Mouse (Mus musculus): ENCODE measurements at regions not wholly inside any gene's neighbourhood (a gene's known extent, or its start where the extent isn't known, plus 50 kb on each side); places are given as distances from the start of the nearest gene placed in this dataset.
"Not testable (repeated sequence)": the region's sequence is repeated elsewhere in the genome, so short reads cannot be mapped to it uniquely, and the experiment has no call there.

- intact Hi-C loops (cut with DNase I): no loop called here
- DNase-seq: no peak
These were observed 83.8 kb downstream of the Eif4e start for GRCm38 (mm10) chr3:138609749-138610148.

DNA sequence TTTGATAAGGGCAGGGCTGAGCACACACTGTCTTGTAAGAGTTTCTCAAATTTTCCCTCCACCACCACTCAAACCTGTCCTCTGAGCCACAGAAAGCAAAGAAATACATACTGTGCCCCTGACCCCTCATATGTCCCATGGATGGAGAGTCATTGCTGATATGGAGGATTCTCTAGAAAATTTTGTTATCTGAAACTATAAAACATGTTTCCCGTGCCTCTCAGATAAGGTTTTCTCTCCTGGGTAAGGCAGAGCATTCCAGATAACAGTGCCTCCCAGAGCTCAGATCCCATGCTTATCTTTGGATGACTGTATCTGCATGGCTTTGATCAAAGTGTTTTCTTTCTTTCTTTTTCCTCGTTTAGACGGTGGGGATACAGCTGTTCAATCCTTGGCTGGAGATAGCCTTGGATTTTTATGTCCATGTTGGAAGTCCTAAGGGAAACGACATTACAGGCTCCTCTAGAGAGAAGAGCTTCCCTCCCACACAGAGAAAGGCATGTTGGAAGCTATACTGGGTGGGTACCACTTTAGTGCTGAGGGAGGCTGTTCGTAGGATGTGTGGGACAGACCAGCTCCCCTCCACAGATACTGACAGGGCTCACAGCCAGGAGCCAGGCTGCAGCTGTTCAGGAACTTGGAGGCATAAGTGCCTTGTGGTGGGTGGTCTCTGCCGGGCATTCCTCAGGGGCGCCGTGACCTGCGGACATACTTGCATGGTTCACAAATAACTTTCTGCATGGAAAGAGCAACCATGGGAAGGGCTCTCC is 87.1 kb downstream of the Eif4e start:
- peak; percentile 25 for DNase-seq
- intact Hi-C loops (cut with DNase I): no loop called here

DNA sequence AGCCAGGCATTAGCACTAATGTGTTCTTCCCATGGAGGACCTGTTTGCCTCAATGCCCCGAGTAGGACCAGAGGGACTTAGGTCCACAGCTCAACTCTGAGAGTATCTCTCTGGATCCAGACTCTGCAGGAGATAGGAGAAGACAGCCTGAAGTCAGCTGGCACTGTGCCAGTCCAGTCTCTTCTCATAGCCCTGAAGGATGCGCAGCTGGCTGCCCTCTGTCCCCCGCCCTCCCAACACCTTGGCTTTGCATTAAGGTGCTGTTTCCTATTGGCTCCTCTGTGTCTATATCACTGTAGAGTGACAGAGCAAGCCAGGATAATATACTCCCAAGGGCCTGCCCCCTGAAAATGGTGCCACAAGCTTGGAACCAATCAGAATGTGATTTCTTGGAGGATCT is 87.7 kb downstream of the Eif4e start:
- peak; percentile 14 for DNase-seq
- intact Hi-C loops (cut with DNase I): no loop called here

GRCm38 (mm10) chr3:138614899-138615298 is 88.9 kb downstream of the Eif4e start:
- intact Hi-C loops (cut with DNase I): no loop called here
- DNase-seq: no peak

DNA sequence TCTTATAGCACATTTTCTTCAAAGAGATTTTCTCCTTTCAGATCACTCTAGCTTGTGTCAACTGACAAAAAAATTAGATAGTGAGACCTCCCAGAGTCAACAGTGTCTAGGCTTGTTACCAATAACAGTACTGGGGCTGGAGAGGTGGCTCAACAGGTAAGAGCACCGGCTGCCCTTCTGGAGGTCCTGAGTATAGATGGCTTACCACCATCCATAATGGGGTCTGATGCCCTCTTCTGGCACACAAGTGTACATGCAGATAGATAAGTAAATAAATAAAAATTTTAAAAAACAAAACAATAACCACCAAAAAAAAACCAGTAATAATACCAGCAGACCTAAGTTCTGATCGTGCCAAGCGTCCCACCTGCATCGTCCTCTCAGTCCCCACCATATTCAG is 94.3 kb downstream of the Eif4e start:
- DNase-seq: no peak
- intact Hi-C loops (cut with DNase I): no loop called here

GRCm38 (mm10) chr3:138624128-138624527 is 98.1 kb downstream of the Eif4e start:
- no peak for DNase-seq
- intact Hi-C loops (cut with DNase I): no loop called here

GRCm38 (mm10) chr3:138626230-138626629 is 100.3 kb downstream of the Eif4e start:
- no peak for DNase-seq
- intact Hi-C loops (cut with DNase I): no loop called here

DNA sequence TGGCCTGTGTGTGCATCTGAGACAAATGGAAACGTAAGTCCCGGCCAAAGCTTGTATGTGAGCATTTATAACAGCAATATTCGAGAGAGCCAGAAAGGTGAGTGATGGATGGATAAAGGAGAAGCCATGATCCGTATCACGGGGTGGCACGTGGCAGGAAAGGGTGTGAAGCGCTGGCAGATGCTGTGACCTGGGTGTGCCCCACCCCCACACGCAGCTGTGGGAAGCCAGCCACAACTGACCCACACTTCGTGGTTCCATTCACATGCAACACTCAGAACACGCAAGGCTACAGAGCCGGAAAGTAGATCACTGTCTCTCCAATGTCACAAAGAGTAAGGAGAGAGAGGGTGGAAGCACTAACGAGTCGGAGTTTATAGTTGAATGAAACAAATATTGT is 104.3 kb downstream of the Eif4e start:
- intact Hi-C loops (cut with DNase I): no loop called here
- no peak for DNase-seq

DNA sequence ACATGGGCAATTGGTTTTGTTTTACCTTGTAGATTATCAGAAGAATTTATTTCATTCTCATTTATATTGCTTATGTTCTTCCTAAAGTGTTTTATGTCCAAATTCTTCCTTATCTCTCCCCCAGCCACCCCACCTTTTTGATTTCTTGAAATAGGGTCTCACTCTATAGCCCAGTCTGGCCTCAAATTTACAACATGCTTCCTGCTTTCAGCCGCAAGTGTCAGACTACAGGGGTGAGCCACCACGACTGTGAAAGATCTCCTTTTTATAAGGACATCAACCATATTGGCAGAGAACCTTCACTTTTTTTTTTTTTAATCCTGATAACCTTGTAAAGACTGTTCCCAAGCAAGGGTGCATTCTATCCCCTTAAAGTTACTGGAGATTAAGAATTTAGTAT is 106.1 kb downstream of the Eif4e start:
- intact Hi-C loops (cut with DNase I): no loop called here
- no peak for DNase-seq

GRCm38 (mm10) chr3:138642026-138642425 is 100.0 kb upstream of the Tspan5 start:
- DNase-seq: no peak
- intact Hi-C loops (cut with DNase I): loop anchor here (10.0 kb wide), 1 partner anchor 263 kb away; no protein-coding TSS in a partner anchor

GRCm38 (mm10) chr3:138643951-138644285 is 98.1 kb upstream of the Tspan5 start:
- intact Hi-C loops (cut with DNase I): loop anchor here (10.0 kb wide), 1 partner anchor 261 kb away; no protein-coding TSS in a partner anchor
- DNase-seq: no peak

DNA sequence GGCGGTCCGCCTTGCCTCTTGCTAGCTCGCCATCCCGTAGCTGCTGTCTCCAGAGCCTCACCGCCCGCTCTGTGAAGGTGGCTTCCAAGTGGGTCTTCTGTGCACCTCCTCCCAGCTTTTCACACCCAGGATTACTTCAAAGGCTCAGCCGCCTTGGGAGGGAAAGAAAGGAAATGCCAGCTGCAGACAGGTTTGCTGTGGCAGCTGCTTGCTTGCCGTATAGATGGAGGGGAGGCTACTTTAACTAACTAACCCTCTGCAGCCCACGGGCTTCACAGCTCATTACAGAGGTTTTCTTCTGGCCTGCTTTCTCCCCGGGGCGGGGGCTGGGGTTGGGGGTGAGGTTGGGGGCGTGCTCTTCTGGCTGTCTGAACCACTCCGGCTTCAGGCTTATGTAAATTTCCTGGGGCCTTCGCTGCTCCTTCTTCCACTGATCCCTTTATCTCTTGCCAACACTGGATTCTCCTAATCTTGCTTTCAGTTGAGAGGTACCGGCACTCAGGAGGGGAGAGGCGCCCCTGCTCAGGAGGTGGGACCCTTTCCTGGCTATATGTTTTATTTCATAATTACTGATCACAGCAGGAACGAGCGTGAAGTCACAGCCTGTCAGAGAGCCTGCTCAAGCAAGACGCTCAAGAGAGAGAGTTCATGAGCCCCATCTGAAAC is 97.6 kb upstream of the Tspan5 start:
- intact Hi-C loops (cut with DNase I): loop anchor here (10.0 kb wide), 1 partner anchor 260 kb away; no protein-coding TSS in a partner anchor
- peak; percentile 12 for DNase-seq

- peak; percentile 53 for DNase-seq
- intact Hi-C loops (cut with DNase I): loop anchor here (10.0 kb wide), 1 partner anchor 259 kb away; no protein-coding TSS in a partner anchor
These were observed 96.7 kb upstream of the Tspan5 start for GRCm38 (mm10) chr3:138645320-138645719.

DNA sequence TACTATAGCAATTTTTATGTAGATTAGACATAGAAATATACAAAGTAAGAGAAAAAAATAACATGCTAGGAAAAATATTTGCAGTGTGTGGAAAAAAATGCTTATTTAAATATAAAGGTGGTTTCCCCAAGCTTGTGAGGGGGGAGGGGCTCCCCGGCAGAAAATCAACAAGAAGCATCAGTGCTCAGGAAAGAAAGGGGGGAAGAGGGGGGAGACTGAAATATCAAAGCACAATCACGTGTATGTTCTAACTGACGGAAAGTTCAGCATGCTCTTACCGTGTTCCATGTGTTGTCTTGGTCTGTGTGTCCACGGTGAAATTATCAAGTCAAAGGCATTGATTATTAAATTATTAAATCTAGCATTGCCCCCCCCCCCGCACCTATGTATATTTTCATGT is 92.3 kb upstream of the Tspan5 start:
- intact Hi-C loops (cut with DNase I): loop anchor here (10.0 kb wide), 1 partner anchor 255 kb away; no protein-coding TSS in a partner anchor
- DNase-seq: no peak

DNA sequence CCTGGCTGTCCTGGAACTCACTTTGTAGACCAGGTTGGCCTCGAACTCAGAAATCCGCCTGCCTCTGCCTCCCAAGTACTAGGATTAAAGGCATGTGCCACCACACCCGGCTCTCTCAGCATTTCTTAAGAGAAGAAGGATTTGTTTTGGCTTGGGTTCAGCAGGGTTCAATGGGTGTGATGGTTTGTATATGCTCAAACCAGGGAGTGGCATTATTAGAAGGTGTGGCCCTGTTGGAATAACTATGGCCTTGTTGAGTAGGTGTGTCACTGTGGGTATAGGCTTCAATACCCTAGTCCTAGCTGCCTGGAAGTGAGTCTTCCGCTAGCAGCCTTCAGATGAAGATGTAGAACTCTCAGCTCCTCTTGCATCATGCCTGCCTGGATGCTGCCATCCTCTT is 91.3 kb upstream of the Tspan5 start:
- intact Hi-C loops (cut with DNase I): not testable (repeated sequence)

GRCm38 (mm10) chr3:138651361-138652205 is 90.4 kb upstream of the Tspan5 start:
- intact Hi-C loops (cut with DNase I): no loop called here
- no peak for DNase-seq

More for the DNA sequence above, 91.3 kb upstream of the Tspan5 start:
- DNase-seq: not testable (repeated sequence)

DNA sequence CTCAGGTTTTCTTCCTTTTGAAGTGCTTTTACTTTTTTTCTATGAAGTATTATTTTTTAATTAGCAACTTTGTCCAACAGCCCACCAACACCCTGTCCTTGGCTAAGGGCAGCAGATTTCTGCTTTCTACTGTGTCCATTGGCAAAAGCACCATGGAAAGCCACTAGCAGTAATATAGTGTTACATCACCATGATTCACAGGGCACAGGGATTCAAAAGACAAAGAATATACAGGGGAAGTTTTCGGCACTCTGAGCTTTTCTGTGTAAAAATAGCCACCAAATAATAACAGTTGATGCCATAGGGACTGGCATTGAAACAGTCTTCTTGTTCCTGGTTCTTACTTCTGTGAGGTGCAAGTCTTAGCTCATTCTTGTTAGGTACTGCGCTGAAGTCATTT is 89.8 kb upstream of the Tspan5 start:
- no peak for DNase-seq
- intact Hi-C loops (cut with DNase I): no loop called here

DNA sequence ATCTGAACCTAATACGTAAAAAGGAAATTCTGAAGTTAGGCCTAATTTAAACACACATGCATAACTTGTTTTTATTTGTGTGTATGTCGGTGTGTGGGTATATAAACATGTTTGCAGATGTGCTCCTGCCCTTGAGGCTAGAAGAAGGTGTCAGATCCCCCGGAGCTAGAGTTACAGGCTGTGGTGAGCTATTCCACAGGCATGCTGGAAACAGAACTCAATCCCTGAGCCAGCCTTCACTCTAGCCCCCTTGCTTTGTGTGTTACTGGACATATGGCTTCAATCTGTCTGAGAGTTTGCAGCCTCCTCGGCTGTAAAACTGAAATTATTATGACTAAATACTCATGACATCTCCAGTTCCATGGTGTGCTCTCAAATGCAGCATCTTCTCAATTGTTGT is 89.3 kb upstream of the Tspan5 start:
- intact Hi-C loops (cut with DNase I): no loop called here
- no peak for DNase-seq

GRCm38 (mm10) chr3:138653549-138654246 is 88.3 kb upstream of the Tspan5 start:
- no peak for DNase-seq
- intact Hi-C loops (cut with DNase I): no loop called here

DNA sequence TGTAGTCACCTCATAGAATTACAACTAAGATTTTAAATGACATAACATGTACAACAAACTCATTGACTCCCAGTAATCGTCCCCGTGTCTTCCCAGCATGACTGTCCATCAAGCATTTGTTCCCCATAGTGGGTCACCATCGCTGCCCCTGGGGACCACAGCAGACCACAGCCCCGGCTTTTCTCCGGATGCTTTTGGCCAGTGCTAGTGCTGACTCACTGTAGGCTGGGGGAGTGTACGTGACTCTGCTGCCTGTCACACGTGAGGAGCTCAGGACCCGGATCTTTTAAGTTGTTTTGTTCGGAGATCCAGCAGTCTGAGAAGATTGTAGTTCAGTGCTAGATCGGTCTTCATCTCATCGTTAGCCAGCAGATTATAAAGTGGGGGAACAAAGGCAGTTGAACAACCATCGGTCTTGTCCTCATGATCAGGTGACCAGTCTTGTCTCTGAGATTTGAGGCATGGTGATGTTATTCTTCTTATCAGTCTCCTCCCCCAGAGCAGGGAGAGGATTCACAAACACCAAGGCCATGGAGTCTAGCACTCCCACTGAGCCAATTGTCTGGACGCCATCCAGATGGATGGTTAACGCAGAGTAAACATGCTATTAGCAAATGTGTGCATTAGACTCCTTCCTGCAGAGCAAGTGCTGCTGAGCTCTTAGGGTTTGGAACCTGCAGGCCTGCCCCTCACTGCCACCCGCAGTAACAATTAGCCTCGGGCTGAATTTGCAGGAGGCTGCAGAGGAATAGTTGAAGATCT is 87.2 kb upstream of the Tspan5 start:
- peak; percentile 18 for DNase-seq
- intact Hi-C loops (cut with DNase I): no loop called here
